Comparison of ENCODE assay signal across 34 mouse cellular contexts in the genomic region with DNA sequence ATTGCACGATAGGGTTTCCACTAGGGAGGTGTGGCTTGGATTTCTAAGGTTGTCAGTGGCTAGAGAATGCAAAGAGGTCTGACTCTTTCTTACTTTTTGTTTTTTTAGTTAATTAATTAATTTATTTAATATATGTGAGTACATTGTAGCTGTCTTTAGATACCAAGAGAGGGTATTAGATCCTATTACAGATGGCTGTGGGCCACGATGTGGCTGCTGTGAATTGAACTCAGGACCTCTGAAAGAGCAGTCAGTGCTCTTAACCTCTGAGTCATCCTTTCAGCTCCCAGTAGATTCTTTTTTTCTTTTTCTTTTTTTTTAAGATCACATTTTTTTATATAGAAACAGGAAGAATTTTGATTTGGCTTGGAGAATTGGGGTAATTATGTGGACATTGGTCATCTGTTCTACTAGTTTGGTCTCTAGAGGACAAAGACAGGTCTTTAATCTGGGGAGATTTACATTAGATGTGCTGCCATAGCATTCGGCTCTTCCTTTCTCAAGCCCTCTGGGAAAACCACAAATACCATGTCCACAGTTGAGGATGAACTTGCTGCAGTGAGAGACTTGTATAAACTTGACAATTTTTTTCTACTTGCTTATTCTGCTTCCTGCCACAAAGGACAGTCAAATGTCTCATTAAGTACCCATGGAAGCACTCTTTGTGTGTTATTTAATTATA. TPM values are rescaled to one million over a fixed set of nuclear protein-coding genes. Genes with fewer than 3 reads are reported as not detected.
DNase-seq lines count a peak whose midpoint lies in the region; ATAC-seq and TF ChIP-seq lines count a peak whose summit lies in the region.
"Had no signal": no experiment of that assay in that cellular context is flagged by ENCODE, and none has a peak within 500 bp of the region (broad histone marks: within the 10 kb centered on the region; RNA-seq: fewer than 3 reads in every experiment).

No protein-coding gene starts in this region.

- TF ChIP-seq POLR2A in CH12.LX (IDR thresholded peaks at IDR 0.05; ENCODE audit: low read depth, low read length) (no peak), myocyte (IDR thresholded peaks at IDR 0.05; ENCODE audit: insufficient read length, low read depth) (no peak)

- H3K4me2 ChIP-seq in intestine, embryonic 14.5 days (ENCODE audit: low read length), result no peak overlapping the region
- no peak overlapping the region for H3K4me2 ChIP-seq in intestine, postnatal 0 days (replicated peaks; ENCODE audit: low read depth)
- no peak overlapping the region for H3K4me2 ChIP-seq in liver, postnatal 0 days (ENCODE audit: low read depth, low read length)
- H3K4me2 ChIP-seq in liver, embryonic 12.5 days, result no peak overlapping the region
- H3K4me2 ChIP-seq in CH12.LX (ENCODE audit: insufficient read depth, low read depth, poor library complexity, severe bottlenecking) (no peak overlapping the region), myocyte (ENCODE audit: low read depth) (peak overlapping the region; percentile 1)
- H3K4me2 ChIP-seq: embryonic facial prominence, embryonic 13.5 days; forebrain, embryonic 12.5 days; heart, embryonic 15.5 days; hindbrain, embryonic 14.5 days; limb, embryonic 13.5 days; liver, embryonic 15.5 days; neural tube, embryonic 12.5 days had no signal

- no peak for TF ChIP-seq EP300 in liver, postnatal 0 days (IDR thresholded peaks at IDR 0.05; ENCODE audit: low read depth)
- no peak for TF ChIP-seq EP300 in CH12.LX (IDR thresholded peaks at IDR 0.05; ENCODE audit: low read length)

- H3ac ChIP-seq in myocyte (ENCODE audit: control insufficient read depth, insufficient read length), result no peak overlapping the region

- dilution Hi-C loops in CH12.LX (cut with MboI; ENCODE audit: extremely low pct_ligation_motif_present, extremely low pct_unique_long_range_greater_than_20kb, low sequenced_read_pairs), result no loop called here

- H3K79me2 ChIP-seq in CH12.LX (replicated peaks; ENCODE audit: control insufficient read depth, extremely low read depth, insufficient read depth, poor library complexity, severe bottlenecking) (no peaks in the 10 kb centered on the region; the same call in 1 of the 2 replicates), myocyte (ENCODE audit: control insufficient read depth, insufficient read depth) (no peaks in the 10 kb centered on the region)

- no peaks in the 10 kb centered on the region for H3K27me3 ChIP-seq in intestine, embryonic 14.5 days (replicated peaks; ENCODE audit: control insufficient read depth, insufficient read depth, low read length)
- no peaks in the 10 kb centered on the region for H3K27me3 ChIP-seq in intestine, postnatal 0 days (replicated peaks; ENCODE audit: control insufficient read depth, insufficient read depth, low read length)
- H3K27me3 ChIP-seq in liver, postnatal 0 days (ENCODE audit: insufficient read depth, low read length), result no peaks in the 10 kb centered on the region
- H3K27me3 ChIP-seq in liver, embryonic 12.5 days (replicated peaks), result no peaks in the 10 kb centered on the region
- H3K27me3 ChIP-seq in CH12.LX (replicated peaks) (no peaks in the 10 kb centered on the region), myocyte (ENCODE audit: control insufficient read depth, insufficient read depth, insufficient read length) (no peaks in the 10 kb centered on the region)
- H3K27me3 ChIP-seq: embryonic facial prominence, embryonic 13.5 days; forebrain, embryonic 12.5 days; heart, embryonic 15.5 days; limb, embryonic 13.5 days; liver, embryonic 15.5 days; neural tube, embryonic 12.5 days had no signal

- 56% methylated on average over 3 of the region's 3 CpGs for WGBS in intestine, embryonic 14.5 days
- 63% methylated on average over 3 of the region's 3 CpGs for WGBS in intestine, postnatal 0 days
- 55% methylated on average over 3 of the region's 3 CpGs for WGBS in liver, postnatal 0 days (ENCODE audit: insufficient replicate concordance)
- WGBS in liver, embryonic 12.5 days (ENCODE audit: insufficient replicate concordance), result 52% methylated on average over 3 of the region's 3 CpGs

- no peak for TF ChIP-seq CTCF in intestine, postnatal 0 days (IDR thresholded peaks at IDR 0.05; ENCODE audit: low read depth)
- no peak for TF ChIP-seq CTCF in liver, postnatal 0 days (IDR thresholded peaks at IDR 0.05; ENCODE audit: low read depth)
- TF ChIP-seq CTCF in CH12.LX (conservative IDR thresholded peaks at IDR 0.05 in 1 of 2, IDR thresholded peaks at IDR 0.05 in 1 of 2; ENCODE audit: low read depth in 2 of 2, low read length in 2 of 2), result no peak

- no peaks in the 10 kb centered on the region for H3K36me3 ChIP-seq in intestine, embryonic 14.5 days (ENCODE audit: control insufficient read depth, insufficient read depth, low read length)
- no peaks in the 10 kb centered on the region for H3K36me3 ChIP-seq in intestine, postnatal 0 days (ENCODE audit: control insufficient read depth, insufficient read depth)
- H3K36me3 ChIP-seq in liver, postnatal 0 days (replicated peaks; ENCODE audit: insufficient read depth, low read length), result no peaks in the 10 kb centered on the region
- H3K36me3 ChIP-seq in liver, embryonic 12.5 days, result no peaks in the 10 kb centered on the region
- H3K36me3 ChIP-seq in CH12.LX (replicated peaks in 1 of 2; ENCODE audit: control insufficient read depth in 1 of 2, insufficient read depth in 1 of 2, low read length in 1 of 2), result no peaks in the 10 kb centered on the region
- H3K36me3 ChIP-seq in myocyte (ENCODE audit: control insufficient read depth, insufficient read depth), result no peaks in the 10 kb centered on the region
- H3K36me3 ChIP-seq: embryonic facial prominence, embryonic 13.5 days; forebrain, embryonic 12.5 days; heart, embryonic 15.5 days; limb, embryonic 13.5 days; liver, embryonic 15.5 days; neural tube, embryonic 12.5 days had no signal

- 0 out of 2 replicates have a peak, but pooled peaks cover 8% of the 10 kb centered on the region for H3K4me1 ChIP-seq in intestine, embryonic 14.5 days (replicated peaks; ENCODE audit: control insufficient read depth, insufficient read depth, low read length)
- no peaks in the 10 kb centered on the region for H3K4me1 ChIP-seq in intestine, postnatal 0 days (replicated peaks; ENCODE audit: control insufficient read depth, insufficient read depth, low read length)
- H3K4me1 ChIP-seq in liver, postnatal 0 days (ENCODE audit: insufficient read depth), result 0 out of 2 replicates have a peak, but pooled peaks cover 2% of the 10 kb centered on the region
- no peaks in the 10 kb centered on the region for H3K4me1 ChIP-seq in liver, embryonic 12.5 days
- peaks cover 24 to 73% of the 10 kb centered on the region in 2 experiments for H3K4me1 ChIP-seq in CH12.LX (ENCODE audit: control insufficient read depth in 1 of 2, insufficient read depth in 2 of 2)
- H3K4me1 ChIP-seq: embryonic facial prominence, embryonic 13.5 days; forebrain, embryonic 12.5 days; heart, embryonic 15.5 days; limb, embryonic 13.5 days; liver, embryonic 15.5 days; neural tube, embryonic 12.5 days had no signal

- ATAC-seq in intestine, embryonic 14.5 days (replicated peaks; ENCODE audit: low FRiP score, low TSS enrichment, low read depth), result no peak
- ATAC-seq in intestine, postnatal 0 days, result no peak
- ATAC-seq in liver, postnatal 0 days, result no peak
- no peak for ATAC-seq in liver, embryonic 12.5 days
- ATAC-seq: activated CD4-positive, CD25-positive, alpha-beta regulatory T cell, adult 4 months; inflammation-experienced regulatory T-cells, adult 6 months had no signal

- no peak overlapping the region for H3K4me3 ChIP-seq in intestine, embryonic 14.5 days (ENCODE audit: low read depth, low read length)
- H3K4me3 ChIP-seq in intestine, postnatal 0 days (ENCODE audit: low read depth, low read length), result no peak overlapping the region
- no peak overlapping the region for H3K4me3 ChIP-seq in liver, postnatal 0 days (ENCODE audit: low read depth, low read length)
- H3K4me3 ChIP-seq in liver, embryonic 12.5 days, result no peak overlapping the region
- H3K4me3 ChIP-seq in CH12.LX (replicated peaks in 1 of 3; ENCODE audit: low read depth in 2 of 3, low read length in 2 of 3, poor library complexity in 1 of 3) (no peak overlapping the region), myocyte (no peak overlapping the region)
- H3K4me3 ChIP-seq: embryonic facial prominence, embryonic 13.5 days; erythroblast, embryonic 14.5 days; forebrain, embryonic 12.5 days; heart, embryonic 15.5 days; limb, embryonic 13.5 days; liver, embryonic 15.5 days; megakaryocyte, embryonic 14.5 days; neural tube, embryonic 12.5 days had no signal

- H3K27ac ChIP-seq in intestine, embryonic 14.5 days (ENCODE audit: low read depth), result 0 out of 2 replicates have a peak overlapping the region, but pooled peaks have one; percentile 3
- H3K27ac ChIP-seq in intestine, postnatal 0 days (ENCODE audit: low read depth, low read length), result no peak overlapping the region
- peak overlapping the region; percentile 44; the same call in 1 of the 2 replicates for H3K27ac ChIP-seq in liver, postnatal 0 days (ENCODE audit: low read depth)
- H3K27ac ChIP-seq in liver, embryonic 12.5 days, result no peak overlapping the region
- H3K27ac ChIP-seq in CH12.LX (ENCODE audit: insufficient read depth, low read depth), result no peak overlapping the region
- H3K27ac ChIP-seq: embryonic facial prominence, embryonic 13.5 days; forebrain, embryonic 12.5 days; heart, embryonic 15.5 days; hindbrain, embryonic 14.5 days; limb, embryonic 13.5 days; liver, embryonic 15.5 days; neural tube, embryonic 12.5 days had no signal

- no peak overlapping the region for H3K9ac ChIP-seq in intestine, embryonic 14.5 days (ENCODE audit: low read length)
- H3K9ac ChIP-seq in intestine, postnatal 0 days (ENCODE audit: low read depth, low read length), result no peak overlapping the region
- no peak overlapping the region for H3K9ac ChIP-seq in liver, postnatal 0 days (replicated peaks)
- no peak overlapping the region for H3K9ac ChIP-seq in liver, embryonic 12.5 days
- H3K9ac ChIP-seq in CH12.LX (ENCODE audit: insufficient read depth, low read depth), result no peak overlapping the region; the same call in 1 of the 2 replicates
- H3K9ac ChIP-seq: embryonic facial prominence, embryonic 13.5 days; forebrain, embryonic 12.5 days; heart, embryonic 15.5 days; hindbrain, embryonic 14.5 days; limb, embryonic 13.5 days; liver, embryonic 15.5 days; neural tube, embryonic 12.5 days had no signal

- TF ChIP-seq RAD21 in CH12.LX (IDR thresholded peaks at IDR 0.05; ENCODE audit: low read depth, low read length), result no peak

- no peaks in the 10 kb centered on the region for H3K9me3 ChIP-seq in intestine, embryonic 14.5 days (ENCODE audit: control insufficient read depth, low read length)
- no peaks in the 10 kb centered on the region for H3K9me3 ChIP-seq in intestine, postnatal 0 days (ENCODE audit: control insufficient read depth)
- H3K9me3 ChIP-seq in liver, postnatal 0 days (ENCODE audit: low read length), result no peaks in the 10 kb centered on the region
- H3K9me3 ChIP-seq in liver, embryonic 12.5 days (replicated peaks), result no peaks in the 10 kb centered on the region
- no peaks in the 10 kb centered on the region for H3K9me3 ChIP-seq in CH12.LX (replicated peaks; ENCODE audit: low read length)
- H3K9me3 ChIP-seq: embryonic facial prominence, embryonic 13.5 days; forebrain, embryonic 12.5 days; heart, embryonic 15.5 days; limb, embryonic 13.5 days; liver, embryonic 15.5 days; megakaryocyte, embryonic 14.5 days; neural tube, embryonic 12.5 days had no signal

- no peak for DNase-seq in intestine, embryonic 14.5 days (ENCODE audit: low spot score)
- no peak for DNase-seq in liver, postnatal 0 days
- no peak for DNase-seq in CH12.LX (ENCODE audit: extremely low read depth)
- no peak for DNase-seq in left cerebral cortex, adult 9 months (ENCODE audit: low spot score in 2 of 2)
- no peak for DNase-seq in thymus, postnatal 14 days
- DNase-seq: adrenal gland, postnatal 14 days; B cell, adult 2 months; cerebellum, adult 8-10 months; cerebellum, postnatal 36 days; embryo, embryonic 11 days; gastrocnemius, postnatal 36 days; heart, postnatal 4 days; kidney, postnatal 36 days; lung, postnatal 14 days; midbrain, embryonic 14.5 days; retina, postnatal 1 day; right cerebral cortex, postnatal 25 days; thymus, adult 2 months had no signal

- in situ Hi-C loops in CH12.LX (cut with MboI; ENCODE audit: low pct_ligation_motif_present, low pct_unique_long_range_greater_than_20kb, low sequenced_read_pairs), result no loop called here

RNA-seq across cellular contexts. Expression of a gene that starts 40.0 kb away (rescaled TPM):
- 0.42 TPM in 1 of 2 replicates, not detected in the other for polyA plus RNA-seq in intestine, embryonic 14.5 days (2014; fragmentation: Nextera tagmentation; extraction: Ambion mirVana)
- 0.25 TPM in 1 of 2 replicates, not detected in the other for polyA plus RNA-seq in intestine, postnatal 0 days (2015; fragmentation: Nextera tagmentation; extraction: Ambion mirVana)
- polyA plus RNA-seq in liver, postnatal 0 days (2015; fragmentation: Nextera tagmentation; extraction: Ambion mirVana), result 0.69 and 0.79 TPM in 2 replicates
- polyA plus RNA-seq in liver, embryonic 12.5 days (2016; fragmentation: Nextera tagmentation; extraction: Ambion mirVana), result 0.36 and 0.87 TPM in 2 replicates
- total RNA-seq in CH12.LX (2012; rRNA removed) (5.0 and 5.7 TPM in 2 replicates), CH12.LX (2014; rRNA removed) (17.6 and 18.4 TPM in 2 replicates)
- polyA plus RNA-seq in CH12.LX (2012; ENCODE audit: insufficient read length, low read depth) (5.9 and 6.9 TPM in 2 replicates), myocyte (2012; fragmentation: generic; extraction: Trizol) (not detected)
- total RNA-seq: gastrocnemius, adult 18-20 months; gastrocnemius, postnatal 36 days; left cerebral cortex, postnatal 25 days had no signal
- polyA plus RNA-seq: embryonic facial prominence, embryonic 13.5 days; erythroblast, embryonic 14.5 days; forebrain, embryonic 12.5 days; hindbrain, embryonic 14.5 days; midbrain, embryonic 14.5 days; neural tube, embryonic 12.5 days had no signal

Comparison
In these comparisons a context has a peak if more than half of its experiments do, and no peak if none do; other contexts are left out.
1. H3K27ac ChIP-seq: peak in intestine, embryonic 14.5 days (single experiment) and liver, postnatal 0 days (single experiment); none in intestine, postnatal 0 days (single experiment), liver, embryonic 12.5 days (single experiment) and CH12.LX (single experiment).